Mouse (Mus musculus) granulocyte monocyte progenitor cell, adult 5-6 weeks (primary cell): Measurements from ENCODE around the gene Olfr926. TPM values are rescaled to one million over a fixed set of nuclear protein-coding genes. Genes with fewer than 3 reads are reported as not detected.
"Not testable (repeated sequence)": the region's sequence is repeated elsewhere in the genome, so short reads cannot be mapped to it uniquely, and the experiment has no call there.

ENCODE experiments used
- ATAC-seq: replicated peaks from 2 replicates; pipeline ENCODE4 v1.8.0; 2016; ENCODE audit warnings: mild to moderate bottlenecking, moderate TSS enrichment, inconsistent platforms; ENCODE audit not compliant: poor library complexity, severe bottlenecking
- total RNA-seq, 2 experiments: library from RNA; stranded (forward) in 1 of 2; stranded (reverse) in 1 of 2; fragments of 200-712, 200-1000 nt in 1 of 2; fragments of >200 nt in 1 of 2; fragmentation: Nextera tagmentation in 1 of 2; gene quantifications; 2 replicates each; pipeline ENCODE4 v1.2.3; 2014 to 2017

The Olfr926 gene
- total RNA-seq (2014; fragmentation: Nextera tagmentation): not detected in 2 replicates
- not detected in 2 replicates for total RNA-seq (2017)

DNA sequence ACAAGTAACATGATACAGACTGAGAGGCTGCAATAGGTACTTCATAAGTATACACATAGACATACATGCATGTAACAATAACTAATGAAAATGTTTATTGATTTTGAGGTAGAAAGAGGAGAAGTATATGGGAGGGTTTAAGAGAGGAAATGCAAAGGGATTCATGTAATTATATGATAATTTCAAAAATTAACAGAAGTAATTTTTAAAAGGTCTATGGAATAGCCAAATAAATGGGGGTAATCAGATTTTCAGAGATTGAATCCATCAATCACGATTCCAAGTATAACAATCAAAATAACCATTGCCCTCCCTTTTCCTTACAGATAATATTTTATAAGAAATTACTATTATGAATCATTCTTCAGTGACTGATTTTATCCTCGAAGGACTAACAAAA, at the start of gene Olfr926:
TSS of gene Olfr926 (plus strand) at position 301 of the 400 bp plus-strand sequence.
- no peak for ATAC-seq

DNA sequence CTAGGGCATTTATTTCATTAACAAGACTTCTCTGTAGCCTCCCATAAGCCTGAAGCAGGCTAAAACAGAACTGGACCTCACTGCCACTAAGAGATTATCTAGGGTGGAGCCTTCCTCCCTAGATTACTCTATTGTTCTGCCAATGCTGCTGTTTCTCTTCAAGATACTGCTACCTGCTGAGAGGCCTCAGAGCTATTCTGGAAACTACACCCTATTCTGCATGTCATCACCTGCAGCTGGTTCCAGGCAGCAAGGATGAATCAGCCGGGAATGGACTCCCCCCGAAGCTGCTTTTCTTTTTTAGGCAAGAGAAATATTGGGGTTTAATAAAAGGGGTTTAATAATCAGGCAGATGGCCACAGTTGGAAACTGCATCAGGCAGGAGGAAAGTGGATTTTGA, 43.9 kb upstream of the Olfr926 start:
- ATAC-seq: no peak

DNA sequence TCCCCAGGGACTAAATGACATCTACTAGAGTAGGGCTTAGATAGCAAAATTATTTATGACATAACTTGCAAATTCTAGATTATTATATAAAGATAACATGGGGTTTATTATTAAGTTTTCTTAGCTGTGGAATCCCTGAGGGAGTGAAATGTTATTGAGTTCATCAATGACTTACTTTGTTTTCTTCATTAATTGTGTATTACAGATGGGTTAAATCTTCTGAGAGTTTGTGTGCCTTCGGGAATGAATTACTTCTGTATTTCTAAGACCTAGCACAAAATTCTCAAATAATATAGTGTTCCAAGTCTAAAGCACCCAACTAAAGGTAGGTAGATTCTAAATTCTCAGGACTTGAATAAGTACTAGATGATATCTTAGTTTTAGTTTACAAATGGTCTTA, 32.8 kb upstream of the Olfr926 start, which contains the start of gene Olfr924:
TSS of gene Olfr924 (plus strand) at position 301 of the 400 bp plus-strand sequence.
- ATAC-seq: no peak

DNA sequence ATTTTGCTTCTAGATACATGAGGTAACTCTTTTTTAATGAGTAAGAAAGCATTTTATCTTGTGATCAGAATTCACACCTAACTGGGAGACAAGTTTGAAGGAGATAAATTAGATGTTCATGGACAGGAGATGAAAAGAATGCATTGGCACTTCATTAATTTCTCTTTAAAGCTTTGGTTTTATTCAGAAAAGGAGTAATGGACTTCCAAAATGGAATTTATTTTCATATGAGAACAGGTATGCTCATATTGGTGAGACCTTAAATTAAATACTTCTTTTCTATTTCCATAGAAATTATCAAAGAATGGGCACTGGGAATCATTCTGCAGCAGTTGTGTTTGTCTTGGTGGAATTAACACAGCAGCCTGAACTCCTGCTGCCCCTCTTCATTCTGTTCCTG, 22.2 kb upstream of the Olfr926 start, which contains the start of gene Olfr26:
TSS of gene Olfr26 (plus strand) at position 301 of the 400 bp plus-strand sequence.
- no peak for ATAC-seq

DNA sequence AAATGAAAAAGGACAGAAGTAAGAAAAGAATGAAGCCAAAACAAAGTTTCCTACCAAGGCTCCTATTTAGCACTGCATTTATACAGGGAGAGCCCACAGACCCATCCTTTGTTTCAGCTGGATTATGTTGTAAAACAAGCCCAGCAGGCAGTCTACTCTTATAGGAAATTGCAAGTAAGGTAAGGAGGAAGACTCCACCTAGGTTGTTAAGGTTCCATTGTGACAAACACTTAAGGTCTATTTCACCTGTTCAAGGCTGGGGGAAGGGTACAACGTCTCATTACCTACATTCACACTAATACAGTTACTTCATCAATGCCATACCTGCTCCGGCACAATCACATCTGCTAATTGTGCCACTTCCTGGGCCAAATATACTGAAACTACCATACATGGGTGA, 2.0 kb upstream of the Olfr926 start:
- not testable (repeated sequence) for ATAC-seq

Other genes starting within 250 kb of the Olfr926 start
- gene Olfr916, start 217.3 kb upstream of the Olfr926 start, total RNA-seq (2014; fragmentation: Nextera tagmentation): not detected in 2 replicates
- gene Olfr916, start 217.3 kb upstream of the Olfr926 start, total RNA-seq (2017): not detected in 2 replicates
- gene Olfr917, start 211.3 kb upstream of the Olfr926 start, total RNA-seq (2014; fragmentation: Nextera tagmentation): not detected in 2 replicates
- not detected in 2 replicates for gene Olfr917, start 211.3 kb upstream of the Olfr926 start, total RNA-seq (2017)
- not detected in 2 replicates for gene Olfr918, start 202.5 kb upstream of the Olfr926 start, total RNA-seq (2014; fragmentation: Nextera tagmentation)
- gene Olfr918, start 202.5 kb upstream of the Olfr926 start, total RNA-seq (2017): not detected in 2 replicates
- not detected in 2 replicates for gene Olfr919, start 173.5 kb upstream of the Olfr926 start, total RNA-seq (2014; fragmentation: Nextera tagmentation)
- gene Olfr919, start 173.5 kb upstream of the Olfr926 start, total RNA-seq (2017): not detected in 2 replicates
- 23.6 and 28.5 TPM in 2 replicates for gene Vwa5a, start 158.9 kb upstream of the Olfr926 start, total RNA-seq (2014; fragmentation: Nextera tagmentation)
- gene Vwa5a, start 158.9 kb upstream of the Olfr926 start, total RNA-seq (2017): 35.2 and 37.1 TPM in 2 replicates
- not detected in 2 replicates for gene Olfr920, start 124.8 kb upstream of the Olfr926 start, total RNA-seq (2014; fragmentation: Nextera tagmentation)
- gene Olfr920, start 124.8 kb upstream of the Olfr926 start, total RNA-seq (2017): 0.15 and 0.17 TPM in 2 replicates
- gene Olfr921, start 104.1 kb upstream of the Olfr926 start, total RNA-seq (2014; fragmentation: Nextera tagmentation): not detected in 2 replicates
- not detected in 2 replicates for gene Olfr921, start 104.1 kb upstream of the Olfr926 start, total RNA-seq (2017)
- not detected in 2 replicates for gene Olfr922, start 62.5 kb upstream of the Olfr926 start, total RNA-seq (2014; fragmentation: Nextera tagmentation)
- not detected in 2 replicates for gene Olfr922, start 62.5 kb upstream of the Olfr926 start, total RNA-seq (2017)
- gene Olfr923, start 50.6 kb upstream of the Olfr926 start, total RNA-seq (2014; fragmentation: Nextera tagmentation): not detected in 2 replicates
- gene Olfr923, start 50.6 kb upstream of the Olfr926 start, total RNA-seq (2017): not detected in 2 replicates
- not detected in 2 replicates for gene Olfr924, start 32.7 kb upstream of the Olfr926 start, total RNA-seq (2014; fragmentation: Nextera tagmentation)
- not detected in 2 replicates for gene Olfr924, start 32.7 kb upstream of the Olfr926 start, total RNA-seq (2017)
- gene Olfr26, start 22.1 kb upstream of the Olfr926 start, total RNA-seq (2014; fragmentation: Nextera tagmentation): not detected in 2 replicates
- not detected in 2 replicates for gene Olfr26, start 22.1 kb upstream of the Olfr926 start, total RNA-seq (2017)
- gene Olfr930, start 52.7 kb downstream of the Olfr926 start, total RNA-seq (2014; fragmentation: Nextera tagmentation): not detected in 2 replicates
- gene Olfr930, start 52.7 kb downstream of the Olfr926 start, total RNA-seq (2017): not detected in 2 replicates
- gene Olfr933, start 95.2 kb downstream of the Olfr926 start, total RNA-seq (2014; fragmentation: Nextera tagmentation): not detected in 2 replicates
- gene Olfr933, start 95.2 kb downstream of the Olfr926 start, total RNA-seq (2017): not detected in 2 replicates
- not detected in 2 replicates for gene Olfr934, start 111.2 kb downstream of the Olfr926 start, total RNA-seq (2014; fragmentation: Nextera tagmentation)
- not detected in 2 replicates for gene Olfr934, start 111.2 kb downstream of the Olfr926 start, total RNA-seq (2017)
- gene Olfr935, start 122.6 kb downstream of the Olfr926 start, total RNA-seq (2014; fragmentation: Nextera tagmentation): not detected in 2 replicates
- gene Olfr935, start 122.6 kb downstream of the Olfr926 start, total RNA-seq (2017): not detected in 2 replicates
- not detected in 2 replicates for gene Olfr146, start 146.3 kb downstream of the Olfr926 start, total RNA-seq (2014; fragmentation: Nextera tagmentation)
- not detected in 2 replicates for gene Olfr146, start 146.3 kb downstream of the Olfr926 start, total RNA-seq (2017)
- not detected in 2 replicates for gene Olfr937, start 187.8 kb downstream of the Olfr926 start, total RNA-seq (2014; fragmentation: Nextera tagmentation)
- not detected in 2 replicates for gene Olfr937, start 187.8 kb downstream of the Olfr926 start, total RNA-seq (2017)
- gene Olfr938, start 201.8 kb downstream of the Olfr926 start, total RNA-seq (2014; fragmentation: Nextera tagmentation): not detected in 2 replicates
- not detected in 2 replicates for gene Olfr938, start 201.8 kb downstream of the Olfr926 start, total RNA-seq (2017)